Mouse (Mus musculus): ENCODE measurements at regions not wholly inside any gene's neighbourhood (a gene's known extent, or its start where the extent isn't known, plus 50 kb on each side); places are given as distances from the start of the nearest gene placed in this dataset.

- H3K36me3 ChIP-seq (ENCODE audit: insufficient read depth, low read length) = no peaks in the 10 kb centered on the region
- no peaks in the 10 kb centered on the region for H3K27me3 ChIP-seq (ENCODE audit: insufficient read depth, low read length)
- H3K4me3 ChIP-seq (replicated peaks; ENCODE audit: low read length) = no peak overlapping the region
- H3K4me1 ChIP-seq (replicated peaks; ENCODE audit: low read depth, low read length) = peaks cover 14% of the 10 kb centered on the region
- H3K9me3 ChIP-seq (ENCODE audit: low read length) = no peaks in the 10 kb centered on the region
- TF ChIP-seq CTCF (conservative IDR thresholded peaks at IDR 0.05; ENCODE audit: low read length) (no peak), NANOG (IDR thresholded peaks at IDR 0.05; ENCODE audit: borderline replicate concordance, low read length) (no peak), POU5F1 (IDR thresholded peaks at IDR 0.05; ENCODE audit: borderline replicate concordance, low read length) (no peak)
Observed at GRCm38 (mm10) chr17:63798961-63799531, 63.8 kb upstream of the Fer start.

DNA sequence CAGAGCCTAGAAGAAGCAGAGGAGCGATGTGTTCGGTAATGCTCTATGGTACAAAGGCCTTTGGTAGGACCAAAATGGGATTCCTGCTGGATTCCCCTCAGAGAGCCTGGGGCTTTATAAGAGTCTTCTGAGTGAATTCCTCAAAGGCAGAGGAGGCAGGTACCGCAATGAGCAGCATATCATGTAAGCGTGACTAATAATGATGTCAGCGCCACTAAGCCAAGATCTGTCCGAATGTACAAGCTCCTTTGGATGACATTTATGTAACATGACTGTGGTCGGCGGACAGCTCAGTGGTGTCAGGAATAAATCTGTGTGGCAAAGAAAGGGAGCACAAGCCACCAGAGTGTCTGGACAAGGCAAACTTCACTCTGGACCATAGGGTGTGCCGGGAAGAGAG lies 61.5 kb upstream of the Fer start:
- TF ChIP-seq NANOG (IDR thresholded peaks at IDR 0.05; ENCODE audit: borderline replicate concordance, low read length) (no peak), POU5F1 (IDR thresholded peaks at IDR 0.05; ENCODE audit: borderline replicate concordance, low read length) (no peak), CTCF (conservative IDR thresholded peaks at IDR 0.05; ENCODE audit: low read length) (no peak)
- Histone ChIP-seq H3K27me3 (ENCODE audit: insufficient read depth, low read length) (no peaks in the 10 kb centered on the region), H3K9me3 (ENCODE audit: low read length) (no peaks in the 10 kb centered on the region), H3K4me3 (replicated peaks; ENCODE audit: low read length) (peak overlapping the region; percentile 57), H3K36me3 (ENCODE audit: insufficient read depth, low read length) (no peaks in the 10 kb centered on the region), H3K4me1 (replicated peaks; ENCODE audit: low read depth, low read length) (peaks cover 14% of the 10 kb centered on the region)

GRCm38 (mm10) chr17:63802846-63803245 lies 60.0 kb upstream of the Fer start:
- Histone ChIP-seq H3K4me1 (replicated peaks; ENCODE audit: low read depth, low read length) (peaks cover 14% of the 10 kb centered on the region), H3K27me3 (ENCODE audit: insufficient read depth, low read length) (no peaks in the 10 kb centered on the region), H3K9me3 (ENCODE audit: low read length) (no peaks in the 10 kb centered on the region), H3K4me3 (replicated peaks; ENCODE audit: low read length) (no peak overlapping the region), H3K36me3 (ENCODE audit: insufficient read depth, low read length) (no peaks in the 10 kb centered on the region)
- no peak for TF ChIP-seq CTCF (conservative IDR thresholded peaks at IDR 0.05; ENCODE audit: low read length)
- TF ChIP-seq NANOG (IDR thresholded peaks at IDR 0.05; ENCODE audit: borderline replicate concordance, low read length) = no peak
- TF ChIP-seq POU5F1 (IDR thresholded peaks at IDR 0.05; ENCODE audit: borderline replicate concordance, low read length) = no peak

- H3K9me3 ChIP-seq (ENCODE audit: low read length) = peaks cover under 1% of the 10 kb centered on the region
- H3K4me1 ChIP-seq (replicated peaks; ENCODE audit: low read depth, low read length) = peaks cover 14% of the 10 kb centered on the region
- H3K27me3 ChIP-seq (ENCODE audit: insufficient read depth, low read length) = no peaks in the 10 kb centered on the region
- H3K36me3 ChIP-seq (ENCODE audit: insufficient read depth, low read length) = no peaks in the 10 kb centered on the region
- H3K4me3 ChIP-seq (replicated peaks; ENCODE audit: low read length) = no peak overlapping the region
- TF ChIP-seq POU5F1 (IDR thresholded peaks at IDR 0.05; ENCODE audit: borderline replicate concordance, low read length) = no peak
- peak; percentile 82 for TF ChIP-seq CTCF (conservative IDR thresholded peaks at IDR 0.05; ENCODE audit: low read length)
Observed at GRCm38 (mm10) chr17:63803599-63803998, 59.3 kb upstream of the Fer start.

DNA sequence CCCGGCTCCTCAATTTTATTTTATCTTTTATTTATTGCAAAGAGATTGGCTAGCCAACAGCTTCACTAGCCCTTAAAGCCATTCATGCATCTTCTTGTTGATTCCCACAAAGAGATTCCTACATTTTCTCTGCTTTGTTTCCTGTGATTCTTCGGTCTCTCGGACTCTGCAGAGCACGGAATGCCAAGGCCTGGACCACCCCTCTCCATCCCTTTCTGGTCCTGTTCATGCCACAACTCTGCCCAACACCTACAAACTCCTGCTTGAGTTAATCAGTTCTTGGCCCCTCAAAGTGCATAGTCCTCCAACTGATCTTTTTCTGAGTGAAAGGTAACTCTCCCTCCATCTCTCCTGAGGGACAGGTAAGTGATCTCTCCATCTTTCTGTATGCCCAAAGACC lies 58.4 kb upstream of the Fer start:
- no peaks in the 10 kb centered on the region for H3K36me3 ChIP-seq (ENCODE audit: insufficient read depth, low read length)
- H3K4me3 ChIP-seq (replicated peaks; ENCODE audit: low read length) = no peak overlapping the region
- no peaks in the 10 kb centered on the region for H3K27me3 ChIP-seq (ENCODE audit: insufficient read depth, low read length)
- peaks cover 8% of the 10 kb centered on the region for H3K9me3 ChIP-seq (ENCODE audit: low read length)
- TF ChIP-seq CTCF (conservative IDR thresholded peaks at IDR 0.05; ENCODE audit: low read length) (no peak), NANOG (IDR thresholded peaks at IDR 0.05; ENCODE audit: borderline replicate concordance, low read length) (no peak), POU5F1 (IDR thresholded peaks at IDR 0.05; ENCODE audit: borderline replicate concordance, low read length) (no peak)
- peaks cover 14% of the 10 kb centered on the region for H3K4me1 ChIP-seq (replicated peaks; ENCODE audit: low read depth, low read length)

DNA sequence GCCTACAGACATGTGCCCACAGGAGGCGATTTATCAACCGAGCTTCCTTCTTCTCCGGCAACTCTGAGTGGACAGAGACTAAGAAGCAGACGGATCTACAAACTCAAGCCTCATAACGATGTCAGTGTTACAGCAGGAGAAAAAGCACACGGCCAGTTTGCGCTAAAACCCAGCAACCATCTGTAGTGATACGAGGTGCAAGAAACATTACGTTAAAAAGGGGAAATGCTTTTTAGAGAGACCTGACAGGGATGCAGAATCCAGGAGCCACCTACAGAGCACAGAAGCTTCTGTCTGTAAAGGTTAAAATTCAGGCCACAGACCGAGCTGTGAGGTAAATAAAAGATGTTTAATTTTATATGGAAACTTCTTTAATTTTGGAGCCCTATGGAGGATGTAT lies 56.5 kb upstream of the Fer start:
- no peaks in the 10 kb centered on the region for H3K27me3 ChIP-seq (ENCODE audit: insufficient read depth, low read length)
- H3K9me3 ChIP-seq (ENCODE audit: low read length) = peaks cover 13% of the 10 kb centered on the region
- H3K36me3 ChIP-seq (ENCODE audit: insufficient read depth, low read length) = no peaks in the 10 kb centered on the region
- H3K4me1 ChIP-seq (replicated peaks; ENCODE audit: low read depth, low read length) = peaks cover 13% of the 10 kb centered on the region
- H3K4me3 ChIP-seq (replicated peaks; ENCODE audit: low read length) = no peak overlapping the region
- TF ChIP-seq NANOG (IDR thresholded peaks at IDR 0.05; ENCODE audit: borderline replicate concordance, low read length) = no peak
- TF ChIP-seq CTCF (conservative IDR thresholded peaks at IDR 0.05; ENCODE audit: low read length) = no peak
- no peak for TF ChIP-seq POU5F1 (IDR thresholded peaks at IDR 0.05; ENCODE audit: borderline replicate concordance, low read length)

DNA sequence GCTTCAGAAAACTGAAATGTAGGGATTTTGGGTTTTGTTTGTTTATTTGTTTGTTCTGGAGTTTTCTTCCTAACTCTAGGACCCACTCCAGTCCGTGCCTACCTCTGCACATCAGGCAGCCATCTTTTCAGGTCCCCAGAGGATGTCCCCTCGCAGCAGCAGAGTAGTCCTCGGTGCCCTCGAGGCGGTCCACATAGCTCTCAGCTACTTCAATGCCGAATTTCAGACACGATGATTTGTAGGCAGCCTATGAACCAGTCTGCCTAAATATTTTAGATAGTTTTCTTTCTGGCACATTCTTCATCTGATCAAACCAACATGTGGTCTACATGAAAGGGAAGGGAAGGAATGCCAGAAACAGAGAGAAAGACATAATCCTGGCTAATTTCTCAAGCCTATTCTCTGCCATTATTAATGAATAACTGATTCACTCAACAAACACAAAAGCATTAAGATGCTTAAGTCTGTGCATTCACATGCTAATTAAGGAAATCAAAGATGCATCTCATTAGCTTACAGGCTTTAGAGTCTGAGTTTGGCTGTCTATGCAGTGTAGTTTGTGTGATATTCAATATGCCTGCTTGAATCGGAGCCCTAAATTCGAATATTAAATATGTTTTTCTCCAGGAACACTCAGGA lies 55.2 kb upstream of the Fer start:
- Histone ChIP-seq H3K27me3 (ENCODE audit: insufficient read depth, low read length) (no peaks in the 10 kb centered on the region), H3K4me1 (replicated peaks; ENCODE audit: low read depth, low read length) (peaks cover 19% of the 10 kb centered on the region), H3K36me3 (ENCODE audit: insufficient read depth, low read length) (no peaks in the 10 kb centered on the region), H3K9me3 (ENCODE audit: low read length) (peaks cover 13% of the 10 kb centered on the region), H3K4me3 (replicated peaks; ENCODE audit: low read length) (no peak overlapping the region)
- no peak for TF ChIP-seq NANOG (IDR thresholded peaks at IDR 0.05; ENCODE audit: borderline replicate concordance, low read length)
- TF ChIP-seq CTCF (conservative IDR thresholded peaks at IDR 0.05; ENCODE audit: low read length) = no peak
- no peak for TF ChIP-seq POU5F1 (IDR thresholded peaks at IDR 0.05; ENCODE audit: borderline replicate concordance, low read length)

- TF ChIP-seq CTCF (conservative IDR thresholded peaks at IDR 0.05; ENCODE audit: low read length) (no peak), NANOG (IDR thresholded peaks at IDR 0.05; ENCODE audit: borderline replicate concordance, low read length) (no peak), POU5F1 (IDR thresholded peaks at IDR 0.05; ENCODE audit: borderline replicate concordance, low read length) (no peak)
- Histone ChIP-seq H3K36me3 (ENCODE audit: insufficient read depth, low read length) (no peaks in the 10 kb centered on the region), H3K4me1 (replicated peaks; ENCODE audit: low read depth, low read length) (peaks cover 28% of the 10 kb centered on the region), H3K27me3 (ENCODE audit: insufficient read depth, low read length) (no peaks in the 10 kb centered on the region), H3K4me3 (replicated peaks; ENCODE audit: low read length) (no peak overlapping the region), H3K9me3 (ENCODE audit: low read length) (peaks cover 13% of the 10 kb centered on the region)
Observed at GRCm38 (mm10) chr17:63808756-63809155, 54.1 kb upstream of the Fer start.
